ENCODE assay signal across 7 mouse cellular contexts in the genomic region with DNA sequence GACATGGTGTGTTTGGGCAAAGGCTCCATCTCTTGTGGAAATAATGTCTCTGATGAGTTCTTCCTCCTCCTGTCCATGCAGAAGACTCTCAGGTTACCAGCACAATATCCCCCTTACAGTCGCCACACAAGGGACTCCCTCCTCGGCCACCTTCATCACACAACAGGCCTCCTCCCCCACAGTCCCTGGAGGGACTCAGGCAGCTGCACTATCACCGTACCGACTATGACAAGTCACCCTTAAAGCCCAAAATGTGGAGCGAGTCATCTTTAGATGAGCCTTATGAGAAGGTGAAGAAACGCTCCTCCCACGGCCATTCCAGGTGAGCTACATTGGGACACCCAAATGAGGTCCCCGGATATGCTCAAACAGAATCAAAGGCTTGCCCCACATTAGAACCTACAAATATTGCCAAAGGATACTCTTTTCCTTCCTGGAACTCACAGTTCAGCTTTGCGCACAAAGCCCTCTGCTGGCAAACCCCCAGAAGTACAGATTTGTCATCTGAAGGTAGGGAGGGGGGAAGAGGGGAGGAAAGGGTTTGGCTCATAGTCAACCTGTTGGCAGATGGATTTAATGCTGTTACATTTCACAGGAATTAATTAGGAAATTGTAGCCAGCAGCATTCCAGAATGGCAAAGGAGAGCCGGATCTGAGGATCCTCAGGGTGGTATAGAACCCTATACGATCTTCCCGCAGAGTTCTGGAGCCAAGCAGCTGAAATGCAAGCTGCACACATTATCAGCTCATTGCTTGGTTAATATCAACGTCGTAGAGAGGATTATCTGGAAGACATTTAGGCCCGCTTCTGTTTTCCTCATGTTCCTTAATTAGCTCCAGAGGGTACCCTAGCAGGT. TPM values are rescaled to one million over a fixed set of nuclear protein-coding genes. Genes with fewer than 3 reads are reported as not detected.
DNase-seq lines count a peak whose midpoint lies in the region; ATAC-seq and TF ChIP-seq lines count a peak whose summit lies in the region.

No protein-coding gene starts in this region.

- peak; percentile 86 for TF ChIP-seq CTCF in liver, postnatal 0 days (IDR thresholded peaks at IDR 0.05; ENCODE audit: low read depth)

- H3K27me3 ChIP-seq in heart, embryonic 15.5 days: no peaks in the 10 kb centered on the region
- no peaks in the 10 kb centered on the region for H3K27me3 ChIP-seq in liver, postnatal 0 days (ENCODE audit: insufficient read depth, low read length)

- 32% methylated on average over 15 of the region's 15 CpGs for WGBS in heart, embryonic 15.5 days
- WGBS in liver, postnatal 0 days (ENCODE audit: insufficient replicate concordance): 66% methylated on average over 15 of the region's 15 CpGs

- no peak overlapping the region for H3K4me3 ChIP-seq in heart, embryonic 15.5 days
- H3K4me3 ChIP-seq in liver, postnatal 0 days (ENCODE audit: low read depth, low read length): no peak overlapping the region

- ATAC-seq in heart, embryonic 15.5 days (replicated peaks; ENCODE audit: insufficient number of reproducible peaks, insufficient read depth, low FRiP score, low read depth): no peak
- peak; percentile 56; the same call in 1 of the 2 replicates for ATAC-seq in liver, postnatal 0 days

- H3K4me1 ChIP-seq in heart, embryonic 15.5 days (replicated peaks): peaks cover 18% of the 10 kb centered on the region
- H3K4me1 ChIP-seq in liver, postnatal 0 days (ENCODE audit: insufficient read depth): no peaks in the 10 kb centered on the region

- H3K27ac ChIP-seq in heart, embryonic 15.5 days: peak overlapping the region; percentile 11
- no peak overlapping the region for H3K27ac ChIP-seq in liver, postnatal 0 days (ENCODE audit: low read depth)

- peaks cover 50% of the 10 kb centered on the region for H3K36me3 ChIP-seq in heart, embryonic 15.5 days
- H3K36me3 ChIP-seq in liver, postnatal 0 days (replicated peaks; ENCODE audit: insufficient read depth, low read length): peaks cover 81% of the 10 kb centered on the region

- TF ChIP-seq EP300 in liver, postnatal 0 days (IDR thresholded peaks at IDR 0.05; ENCODE audit: low read depth): no peak

- no peak overlapping the region for H3K9ac ChIP-seq in heart, embryonic 15.5 days
- no peak overlapping the region for H3K9ac ChIP-seq in liver, postnatal 0 days (replicated peaks)

- peak; percentile 62 for DNase-seq in ES-CJ7 (ENCODE audit: low read depth, low spot score)
- DNase-seq in adrenal gland, adult 18-20 months (ENCODE audit: low spot score in 2 of 2): peak; percentile 40 to 54
- peak; percentile 47 for DNase-seq in embryo, embryonic 10 days (ENCODE audit: low spot score)
- DNase-seq in kidney, postnatal 36 days: peak; percentile 77 to 84
- peak; percentile 59 for DNase-seq in liver, postnatal 0 days
- DNase-seq in ovary, postnatal 14 days (ENCODE audit: low spot score): peak; percentile 59

- H3K4me2 ChIP-seq in heart, embryonic 15.5 days: no peak overlapping the region
- no peak overlapping the region for H3K4me2 ChIP-seq in liver, postnatal 0 days (ENCODE audit: low read depth, low read length)

- H3K9me3 ChIP-seq in heart, embryonic 15.5 days (replicated peaks): no peaks in the 10 kb centered on the region
- no peaks in the 10 kb centered on the region for H3K9me3 ChIP-seq in liver, postnatal 0 days (ENCODE audit: low read length)

RNA-seq across cellular contexts. Expression of a gene that starts 50.7 kb away (rescaled TPM):
- 10 to 100 TPM; 30.9 to 41.5 TPM for total RNA-seq in adrenal gland, adult 18-20 months (2021)
- polyA plus RNA-seq in heart, embryonic 15.5 days (2015; fragmentation: Nextera tagmentation; extraction: Ambion mirVana): 29.0 and 29.1 TPM in 2 replicates
- 16.2 and 17.1 TPM in 2 replicates for polyA plus RNA-seq in liver, postnatal 0 days (2015; fragmentation: Nextera tagmentation; extraction: Ambion mirVana)
